Mouse (Mus musculus) A20 (cell line): Measurements from ENCODE around the gene Rasl10b.

ENCODE experiments used
- DNase-seq: peaks from one replicate; pipeline ENCODE4 v3.0.0-alpha.2; 2011; ENCODE audit warnings: low read depth, low spot score

The Rasl10b gene

GRCm38 (mm10) chr11:83465976-83466375, 57.0 kb downstream of the Rasl10b start:
- DNase-seq: no peak

DNA sequence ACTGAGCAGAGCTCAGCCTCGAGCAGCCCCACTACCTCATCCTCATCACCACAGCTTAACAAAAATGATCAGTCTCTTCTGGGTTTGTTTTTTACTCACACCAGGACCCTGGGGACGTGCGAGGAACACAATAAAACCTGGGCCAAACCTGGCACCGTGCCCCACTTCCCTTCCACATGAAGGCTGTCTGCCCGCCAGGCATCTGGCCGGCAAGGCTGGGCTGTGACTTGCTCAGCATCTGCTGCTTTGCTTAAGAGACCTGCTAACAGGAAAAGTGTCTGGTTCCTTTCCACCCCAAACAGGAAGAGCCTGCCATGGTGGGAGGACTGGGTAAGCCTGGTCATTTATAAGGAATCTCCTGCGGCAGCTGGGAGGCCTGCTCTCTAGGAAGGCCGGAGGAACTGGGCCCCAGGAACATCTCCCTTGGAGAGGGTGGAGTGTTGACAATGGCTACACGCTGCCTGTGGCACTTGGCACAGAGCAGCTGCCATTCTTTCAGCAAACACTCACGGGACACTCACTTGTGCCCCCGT, 58.2 kb downstream of the Rasl10b start:
- no peak for DNase-seq

DNA sequence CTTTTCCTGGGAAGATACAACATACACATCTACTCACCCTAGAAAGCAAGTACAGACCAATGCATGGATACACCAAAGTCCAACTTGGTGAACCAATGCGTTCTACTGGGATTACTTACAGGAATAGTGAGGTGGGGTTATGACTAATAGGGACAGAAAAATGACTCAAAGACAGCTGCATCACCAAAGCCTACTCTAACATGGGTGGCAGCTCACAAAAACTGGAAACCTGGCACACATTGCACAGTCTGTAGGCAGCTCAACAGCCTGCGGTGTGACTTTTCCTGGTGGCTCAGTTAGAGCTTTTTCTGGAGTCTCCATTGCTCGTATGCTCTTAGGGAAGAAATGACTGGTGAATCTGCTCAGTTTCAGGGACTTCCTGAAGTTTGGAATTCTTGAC, 59.8 kb downstream of the Rasl10b start:
- DNase-seq: no peak
